Mouse (Mus musculus): Measurements from ENCODE around the gene Magi2.

DNA sequence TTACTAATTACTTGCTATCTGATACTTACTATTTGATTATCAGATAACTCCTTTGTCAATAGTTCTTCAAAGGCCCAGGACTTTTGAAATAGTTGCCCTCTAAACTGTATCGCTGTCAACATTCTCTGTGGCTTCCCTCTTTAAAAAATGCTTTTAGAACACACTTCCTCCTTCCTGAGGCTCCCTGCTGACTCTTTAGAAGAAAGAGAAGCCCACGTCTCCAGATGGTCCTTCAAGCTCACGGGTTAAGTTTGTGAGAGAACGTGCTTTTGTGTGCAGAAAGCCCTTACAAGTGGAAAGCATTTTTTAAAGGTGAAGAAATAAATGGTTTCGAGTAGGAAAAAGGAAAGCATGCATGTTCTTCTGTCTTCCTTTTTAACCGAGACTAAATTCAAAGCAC is 1267.2 kb downstream of the Magi2 start:
- TF ChIP-seq POLR2A (IDR thresholded peaks at IDR 0.05; ENCODE audit: extremely low read depth, insufficient read depth, low read length) (no peak), CTCF (IDR thresholded peaks at IDR 0.05; ENCODE audit: extremely low read depth, insufficient read depth, low read length) (no peak)
